Mouse (Mus musculus) testis, adult 2 months (tissue): ENCODE data around the gene Dlgap3. TPM values are rescaled to one million over a fixed set of nuclear protein-coding genes. Genes with fewer than 3 reads are reported as not detected.

Source experiments
- H3K27ac ChIP-seq: fragments of 200-500 bp; 2 replicates; pipeline ENCODE4 v1.5.1; 2012; ENCODE audit warnings: low read depth, low read length; ENCODE audit not compliant: control insufficient read depth, insufficient read depth
- H3K27me3 ChIP-seq: fragments of 200-500 bp; 2 replicates; pipeline ENCODE4 v1.6.1; 2012; ENCODE audit warnings: mild to moderate bottlenecking, low read length, moderate library complexity; ENCODE audit not compliant: control insufficient read depth, insufficient read depth
- H3K36me3 ChIP-seq: fragments of 200-500 bp; 2 replicates; pipeline ENCODE4 v1.6.1; 2012; ENCODE audit warnings: mild to moderate bottlenecking, low read length; ENCODE audit not compliant: control insufficient read depth, insufficient read depth
- H3K4me1 ChIP-seq: fragments of 200-500 bp; 2 replicates; pipeline ENCODE4 v1.6.1; 2012; ENCODE audit warnings: low read length; ENCODE audit not compliant: control insufficient read depth, insufficient read depth
- H3K4me3 ChIP-seq: fragments of 200-500 bp; 2 replicates; pipeline ENCODE4 v1.5.1; 2012; ENCODE audit warnings: low read depth, mild to moderate bottlenecking, low read length, moderate library complexity, mixed read lengths; ENCODE audit not compliant: control insufficient read depth
- CTCF ChIP-seq: fragments of 200-500 bp; IDR thresholded peaks from 2 replicates; pipeline ENCODE4 v1.5.1; 2012; ENCODE audit warnings: low read depth, mild to moderate bottlenecking, inconsistent platforms, low read length, moderate library complexity; ENCODE audit not compliant: control insufficient read depth, insufficient read depth, insufficient replicate concordance
- POLR2A ChIP-seq: fragments of 200-500 bp; IDR thresholded peaks from 2 replicates; pipeline ENCODE4 v1.6.1; 2012; ENCODE audit warnings: low read depth, mild to moderate bottlenecking, inconsistent platforms, low read length, moderate library complexity; ENCODE audit not compliant: control insufficient read depth
- polyA plus RNA-seq: library from polyadenylated mRNA; depleted of rRNA; stranded (reverse); fragments of >200 nt; gene quantifications from 2 replicates; pipeline ENCODE4 v1.2.3, GENCODE M21; 2012

Dlgap3 gene
- polyA plus RNA-seq, 1 experiment, result 3.3 TPM

DNA sequence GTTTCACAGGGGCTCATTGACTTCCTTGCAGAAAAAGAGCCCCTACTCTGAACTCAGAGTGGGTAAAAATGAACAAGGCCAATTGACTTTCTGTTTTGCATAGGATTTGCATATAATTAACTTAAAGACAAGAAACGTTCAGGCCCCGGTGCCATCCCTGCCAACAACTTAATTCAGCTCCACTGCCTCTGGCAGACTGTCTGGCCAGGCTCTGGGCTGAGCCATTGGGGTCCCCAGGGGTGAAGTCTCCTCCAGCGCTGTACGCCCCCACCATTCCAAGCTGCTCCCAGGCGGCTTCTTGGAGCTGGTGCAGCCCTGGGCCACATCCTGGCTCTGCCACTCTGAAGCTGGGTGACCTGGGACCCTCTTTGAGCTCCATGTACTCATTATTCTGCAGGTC, 63.5 kb downstream of the Dlgap3 start:
- Histone ChIP-seq H3K4me1 (peaks cover 9% of the 10 kb centered on the region), H3K27me3 (no peaks in the 10 kb centered on the region), H3K36me3 (no peaks in the 10 kb centered on the region), H3K4me3 (no peak overlapping the region), H3K27ac (no peak overlapping the region)
- no peak for TF ChIP-seq POLR2A
- no peak for TF ChIP-seq CTCF

DNA sequence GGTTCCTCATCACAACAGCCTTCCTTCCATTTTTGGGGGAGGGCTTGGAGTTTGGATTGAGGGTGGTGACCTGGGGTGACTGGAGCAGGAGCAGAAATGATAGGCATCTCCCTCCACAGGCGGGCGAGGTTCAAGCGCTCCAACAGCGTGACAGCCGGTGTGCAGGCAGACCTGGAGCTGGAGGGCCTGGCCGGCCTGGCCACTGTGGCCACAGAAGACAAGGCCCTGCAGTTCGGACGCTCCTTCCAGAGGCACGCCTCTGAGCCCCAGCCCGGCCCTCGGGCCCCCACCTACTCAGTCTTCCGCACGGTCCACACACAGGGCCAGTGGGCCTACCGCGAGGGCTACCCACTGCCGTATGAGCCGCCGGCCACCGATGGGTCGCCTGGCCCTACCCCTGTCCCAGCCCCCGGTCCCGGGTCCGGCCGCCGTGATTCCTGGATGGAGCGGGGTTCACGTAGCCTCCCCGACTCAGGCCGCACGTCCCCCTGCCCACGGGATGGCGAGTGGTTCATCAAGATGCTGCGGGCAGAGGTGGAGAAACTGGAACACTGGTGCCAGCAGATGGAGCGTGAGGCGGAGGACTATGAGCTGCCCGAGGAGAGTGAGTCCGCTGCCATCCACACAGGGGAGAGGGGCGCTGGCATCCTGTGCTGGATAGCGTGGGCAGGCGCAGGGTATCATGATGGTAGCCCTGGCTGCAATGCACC, 64.6 kb downstream of the Dlgap3 start:
- H3K4me3 ChIP-seq, result no peak overlapping the region
- no peak overlapping the region for H3K27ac ChIP-seq
- no peak for TF ChIP-seq CTCF
- TF ChIP-seq POLR2A, result no peak
- H3K27me3 ChIP-seq, result no peaks in the 10 kb centered on the region
- no peaks in the 10 kb centered on the region for H3K36me3 ChIP-seq
- peaks cover 9% of the 10 kb centered on the region for H3K4me1 ChIP-seq

DNA sequence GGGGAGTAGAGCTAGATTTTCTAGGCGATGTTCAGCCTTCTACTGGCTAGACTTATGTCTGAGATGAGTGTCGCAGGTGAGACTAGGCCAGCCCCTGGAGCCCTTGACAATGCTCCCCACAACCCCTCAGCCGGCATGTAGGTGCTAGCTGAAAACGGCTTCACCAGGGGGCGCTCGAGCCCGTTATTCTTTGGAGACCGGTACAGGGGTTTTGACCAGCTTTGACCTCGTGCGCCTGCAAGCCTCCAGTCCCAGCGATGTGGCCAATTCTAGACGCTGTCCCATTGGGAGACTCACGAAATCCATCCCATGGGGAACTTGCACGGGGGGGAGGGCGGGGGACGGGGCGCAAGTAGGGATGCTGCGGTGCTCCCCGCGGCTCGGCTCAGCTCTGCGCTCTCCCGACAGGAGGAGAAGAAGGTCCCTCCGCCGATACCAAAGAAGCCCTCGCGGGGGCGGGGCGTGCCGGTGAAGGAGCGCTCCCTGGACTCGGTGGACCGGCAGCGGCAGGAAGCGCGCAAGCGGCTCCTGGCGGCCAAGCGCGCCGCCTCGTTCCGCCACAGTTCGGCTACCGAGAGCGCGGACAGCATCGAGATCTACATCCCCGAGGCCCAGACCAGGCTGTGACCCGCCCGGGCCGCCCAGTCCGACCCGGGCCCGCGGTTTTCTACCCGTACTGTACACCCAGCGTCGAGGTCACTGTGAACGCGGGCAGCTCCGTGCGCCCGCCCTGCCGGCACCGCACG, 66.9 kb downstream of the Dlgap3 start:
- peaks cover 9% of the 10 kb centered on the region for H3K4me1 ChIP-seq
- H3K36me3 ChIP-seq, result no peaks in the 10 kb centered on the region
- H3K27ac ChIP-seq, result no peak overlapping the region
- TF ChIP-seq POLR2A (no peak), CTCF (peak; percentile 42; the same call in 1 of the 2 replicates)
- no peaks in the 10 kb centered on the region for H3K27me3 ChIP-seq
- peak overlapping the region; percentile 28 for H3K4me3 ChIP-seq

DNA sequence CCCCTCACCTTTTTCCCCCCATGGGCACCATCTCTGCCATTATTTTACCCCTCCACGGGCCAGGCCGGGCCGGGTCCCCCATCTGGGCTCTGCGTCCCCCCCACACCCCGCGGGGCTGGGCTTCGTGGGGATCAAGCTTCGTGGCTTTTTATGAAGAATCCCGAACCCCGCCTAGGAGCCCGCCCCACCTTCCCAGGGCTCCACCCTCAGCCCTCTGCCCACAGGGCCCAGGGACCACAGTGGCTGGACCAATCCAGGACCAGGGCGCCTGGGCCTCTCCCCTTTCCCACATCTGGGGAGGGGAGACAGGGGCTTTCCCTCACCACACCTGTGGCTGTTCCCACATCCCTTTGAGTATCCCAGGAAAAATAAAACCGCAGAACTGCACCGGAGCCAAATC, 67.6 kb downstream of the Dlgap3 start:
- H3K27me3 ChIP-seq, result no peaks in the 10 kb centered on the region

DNA sequence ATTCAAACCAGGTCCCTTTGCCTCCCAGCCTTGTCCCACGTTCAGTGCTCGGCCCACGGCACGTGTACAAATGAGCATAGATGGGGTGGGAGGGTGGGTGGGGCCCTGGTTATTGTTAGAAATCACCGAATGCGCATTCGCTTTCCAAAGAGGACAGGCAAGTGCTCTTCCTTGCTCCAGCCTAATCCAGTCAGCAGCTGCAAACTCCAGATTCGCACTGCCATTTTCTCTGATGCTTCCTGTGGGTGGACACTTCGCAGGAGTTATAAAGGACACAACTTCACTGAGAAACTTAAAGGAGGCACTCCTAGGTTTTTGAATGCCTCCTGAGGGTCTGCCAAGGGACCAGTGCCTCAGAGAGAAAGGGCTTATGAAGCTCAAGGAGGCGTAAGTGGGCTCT, 68.3 kb downstream of the Dlgap3 start:
- Histone ChIP-seq H3K27me3 (no peaks in the 10 kb centered on the region), H3K4me1 (peaks cover 5% of the 10 kb centered on the region), H3K27ac (no peak overlapping the region), H3K4me3 (no peak overlapping the region), H3K36me3 (no peaks in the 10 kb centered on the region)
- TF ChIP-seq CTCF, result no peak
- TF ChIP-seq POLR2A, result no peak

More for the DNA sequence above, 67.6 kb downstream of the Dlgap3 start:
- H3K36me3 ChIP-seq, result no peaks in the 10 kb centered on the region
- H3K27ac ChIP-seq, result no peak overlapping the region
- TF ChIP-seq POLR2A, result no peak
- no peak for TF ChIP-seq CTCF
- H3K4me1 ChIP-seq, result peaks cover 9% of the 10 kb centered on the region
- H3K4me3 ChIP-seq, result peak overlapping the region; percentile 28

DNA sequence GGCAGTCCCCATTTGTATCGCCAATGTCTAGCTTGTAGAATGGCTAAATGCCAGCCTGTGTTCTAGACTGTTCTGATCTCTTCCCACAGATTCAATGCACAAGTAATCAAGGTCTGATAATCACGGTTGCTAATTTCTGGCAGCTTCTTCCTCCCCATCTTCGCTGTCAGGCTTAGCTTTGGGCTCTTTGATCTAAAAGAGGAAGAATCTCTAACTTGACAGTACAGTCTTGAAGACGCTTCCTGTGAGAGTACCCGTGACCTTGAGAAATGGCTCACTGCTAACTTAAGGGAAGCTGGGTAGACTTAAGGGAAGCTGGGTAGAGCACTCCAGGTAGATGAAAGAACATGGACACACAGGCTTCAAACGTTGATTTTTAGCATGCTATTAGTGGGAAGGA, 73.7 kb downstream of the Dlgap3 start:
- TF ChIP-seq CTCF, result no peak
- TF ChIP-seq POLR2A, result no peak
- Histone ChIP-seq H3K4me1 (peaks cover 8% of the 10 kb centered on the region), H3K27me3 (no peaks in the 10 kb centered on the region), H3K27ac (no peak overlapping the region), H3K4me3 (no peak overlapping the region), H3K36me3 (no peaks in the 10 kb centered on the region)

DNA sequence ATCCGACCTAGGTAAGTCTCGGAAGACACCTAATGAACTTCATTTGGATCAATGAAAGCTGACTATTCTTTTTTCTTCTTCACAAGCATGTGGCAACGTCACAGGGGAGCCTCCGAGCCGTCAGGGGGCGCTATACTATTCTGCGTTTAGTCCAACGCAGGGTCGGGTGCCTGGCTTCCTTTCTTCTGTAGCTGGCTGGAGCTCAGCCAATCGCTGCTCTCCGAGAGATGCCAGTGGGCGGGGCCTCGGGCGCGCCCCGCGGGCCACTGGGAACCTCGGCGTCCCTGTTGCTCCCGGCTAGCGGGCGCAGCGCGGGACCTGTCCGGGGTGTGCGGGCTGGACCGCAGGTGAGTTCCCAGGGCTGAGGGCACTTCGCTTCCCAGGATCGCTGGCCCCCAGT, 74.5 kb downstream of the Dlgap3 start, which contains the start of gene Smim12:
Smim12 (plus strand) TSS at position 233 of the 400 bp plus-strand sequence.
- H3K27me3 ChIP-seq, result no peaks in the 10 kb centered on the region
- H3K4me3 ChIP-seq, result peak within 1 kb of the TSS; percentile 99
- peaks cover 8% of the 10 kb centered on the region for H3K4me1 ChIP-seq
- H3K36me3 ChIP-seq, result no peaks in the 10 kb centered on the region
- peak within 1 kb of the TSS; percentile 91 for H3K27ac ChIP-seq
- TF ChIP-seq POLR2A (peak; percentile 79), CTCF (peak; percentile 95)
